Mouse (Mus musculus) brown adipose tissue, adult 24 weeks (tissue): ENCODE results near the gene Sesn1. TPM values are rescaled to one million over a fixed set of nuclear protein-coding genes. Genes with fewer than 3 reads are reported as not detected.
"Not testable (repeated sequence)": the region's sequence is repeated elsewhere in the genome, so short reads cannot be mapped to it uniquely, and the experiment has no call there.

ENCODE experiments used
- H3K27ac ChIP-seq: fragments of 200-500 bp; replicated peaks from 2 replicates; pipeline ENCODE4 v1.5.1; 2012; ENCODE audit warnings: low read depth, mild to moderate bottlenecking, low read length
- H3K4me1 ChIP-seq: fragments of 200-500 bp; 2 replicates; pipeline ENCODE4 v1.6.1; 2012; ENCODE audit warnings: low read length, mixed read lengths; ENCODE audit not compliant: control insufficient read depth, insufficient read depth, insufficient read length
- H3K4me3 ChIP-seq: fragments of 200-500 bp; 2 replicates; pipeline ENCODE4 v1.5.1; 2012; ENCODE audit warnings: low read depth, mild to moderate bottlenecking, low read length, moderate library complexity; ENCODE audit not compliant: insufficient read depth
- polyA plus RNA-seq: library from polyadenylated mRNA; stranded (reverse); fragments of >200 nt; gene quantifications from 2 replicates; pipeline ENCODE4 v1.2.4, GENCODE M21; 2012; ENCODE audit not compliant: missing spikeins, insufficient read depth, insufficient read length

Gene Sesn1
- polyA plus RNA-seq, 1 experiment: 9.5 TPM

GRCm38 (mm10) chr10:41937176-41937575 is 127.4 kb downstream of the Sesn1 start:
- peaks cover 13% of the 10 kb centered on the region for H3K4me1 ChIP-seq
- 0 out of 2 replicates have a peak overlapping the region, but pooled peaks have one; percentile 12 for H3K27ac ChIP-seq
- H3K4me3 ChIP-seq: no peak overlapping the region

- Histone ChIP-seq H3K4me3 (no peak overlapping the region), H3K27ac (no peak overlapping the region), H3K4me1 (peaks cover 11% of the 10 kb centered on the region)
Measured at GRCm38 (mm10) chr10:41939090-41939489, 129.4 kb downstream of the Sesn1 start.

- H3K4me1 ChIP-seq, H3K4me3 ChIP-seq, H3K27ac ChIP-seq: not testable (repeated sequence)
Measured at GRCm38 (mm10) chr10:41952354-41952753, 142.6 kb downstream of the Sesn1 start.

GRCm38 (mm10) chr10:41952850-41953527 is 143.3 kb downstream of the Sesn1 start:
- Histone ChIP-seq H3K4me1 (no peaks in the 10 kb centered on the region; the same call in 1 of the 2 replicates), H3K27ac (no peak overlapping the region), H3K4me3 (no peak overlapping the region)

GRCm38 (mm10) chr10:41953528-41953864 is 143.8 kb downstream of the Sesn1 start:
- H3K4me1 ChIP-seq: no peaks in the 10 kb centered on the region; the same call in 1 of the 2 replicates
- H3K4me3 ChIP-seq: no peak overlapping the region
- no peak overlapping the region for H3K27ac ChIP-seq

GRCm38 (mm10) chr10:41957421-41958225 is 147.9 kb downstream of the Sesn1 start:
- Histone ChIP-seq H3K4me1 (no peaks in the 10 kb centered on the region; the same call in 1 of the 2 replicates), H3K27ac (no peak overlapping the region), H3K4me3 (no peak overlapping the region)

Other genes starting within 250 kb of the Sesn1 start
- 2.0 and 3.3 TPM in 2 replicates for gene Ccdc162, start 93.3 kb upstream of the Sesn1 start, polyA plus RNA-seq
- 3.1 and 4.8 TPM in 2 replicates for gene Cep57l1, start 64 bp upstream of the Sesn1 start, polyA plus RNA-seq
- not detected in 2 replicates for gene Armc2, start 208.5 kb downstream of the Sesn1 start, polyA plus RNA-seq